Mouse (Mus musculus): ENCODE data around the gene Negr1.

- TF ChIP-seq CTCF (conservative IDR thresholded peaks at IDR 0.05; ENCODE audit: insufficient read depth, insufficient read length, low read depth, low read length) (no peak), POLR2A (IDR thresholded peaks at IDR 0.05; ENCODE audit: low read depth, low read length) (no peak)
These were observed 420.5 kb downstream of the Negr1 start for GRCm38 (mm10) chr3:156982102-156982501.

Data from kidney, adult 2 months (tissue).